Mouse (Mus musculus) ES-E14 (cell line): ENCODE measurements around the gene Ndufs8.

Source experiments
- HCFC1 ChIP-seq: IDR thresholded peaks from 2 replicates; pipeline ENCODE4 v1.6.1; 2012; ENCODE audit warnings: low read length, inconsistent platforms, borderline replicate concordance; ENCODE audit not compliant: insufficient read depth
- MAFK ChIP-seq: IDR thresholded peaks from 2 replicates; pipeline ENCODE4 v1.6.1; 2014; ENCODE audit warnings: mild to moderate bottlenecking, low read depth, low read length, inconsistent platforms; ENCODE audit not compliant: insufficient read depth
- ZC3H11A ChIP-seq: IDR thresholded peaks from 2 replicates; pipeline ENCODE4 v1.6.1; 2012; ENCODE audit warnings: low read depth, mild to moderate bottlenecking, inconsistent platforms, low read length, borderline replicate concordance

- TF ChIP-seq HCFC1 (no peak), ZC3H11A (no peak), MAFK (no peak)
Measured at GRCm38 (mm10) chr19:3935032-3935895, 22.7 kb upstream of the Ndufs8 start, which contains the start of gene Unc93b1.
